Mouse (Mus musculus): ENCODE results near the gene Ttll11. TPM values are rescaled to one million over a fixed set of nuclear protein-coding genes. Genes with fewer than 3 reads are reported as not detected.

Gene Ttll11
- polyA plus RNA-seq, 1 experiment from 2014 or later, result 0.44 TPM

- H3K27ac ChIP-seq (ENCODE audit: low read depth, low read length), result no peak overlapping the region
- no peak for TF ChIP-seq CTCF (IDR thresholded peaks at IDR 0.05; ENCODE audit: low read depth)
- H3K27me3 ChIP-seq (replicated peaks; ENCODE audit: control insufficient read depth, insufficient read depth, low read length), result no peaks in the 10 kb centered on the region
- no peak overlapping the region for H3K9ac ChIP-seq (ENCODE audit: low read depth, low read length)
- H3K9me3 ChIP-seq (ENCODE audit: control insufficient read depth), result no peaks in the 10 kb centered on the region
- WGBS, result 78% methylated on average over 13 of the region's 13 CpGs
- ATAC-seq, result no peak
- H3K36me3 ChIP-seq (ENCODE audit: control insufficient read depth, insufficient read depth), result no peaks in the 10 kb centered on the region
- no peak overlapping the region for H3K4me2 ChIP-seq (replicated peaks; ENCODE audit: low read depth)
- H3K4me1 ChIP-seq (replicated peaks; ENCODE audit: control insufficient read depth, insufficient read depth, low read length), result no peaks in the 10 kb centered on the region
- no peak overlapping the region for H3K4me3 ChIP-seq (ENCODE audit: low read depth, low read length)
Measured at GRCm38 (mm10) chr2:35805881-35806280, 173.8 kb downstream of the Ttll11 start.

- TF ChIP-seq CTCF (IDR thresholded peaks at IDR 0.05; ENCODE audit: low read depth), result no peak
- Histone ChIP-seq H3K36me3 (ENCODE audit: control insufficient read depth, insufficient read depth) (no peaks in the 10 kb centered on the region), H3K27me3 (replicated peaks; ENCODE audit: control insufficient read depth, insufficient read depth, low read length) (no peaks in the 10 kb centered on the region), H3K9ac (ENCODE audit: low read depth, low read length) (no peak overlapping the region), H3K27ac (ENCODE audit: low read depth, low read length) (no peak overlapping the region), H3K4me1 (replicated peaks; ENCODE audit: control insufficient read depth, insufficient read depth, low read length) (no peaks in the 10 kb centered on the region), H3K4me3 (ENCODE audit: low read depth, low read length) (no peak overlapping the region), H3K4me2 (replicated peaks; ENCODE audit: low read depth) (no peak overlapping the region), H3K9me3 (ENCODE audit: control insufficient read depth) (no peaks in the 10 kb centered on the region)
- 82% methylated on average over 11 of the region's 11 CpGs for WGBS
- ATAC-seq, result no peak
Measured at GRCm38 (mm10) chr2:35803095-35803494, 176.6 kb downstream of the Ttll11 start.

GRCm38 (mm10) chr2:35801759-35802158, 178.0 kb downstream of the Ttll11 start:
- Histone ChIP-seq H3K4me2 (replicated peaks; ENCODE audit: low read depth) (no peak overlapping the region), H3K4me3 (ENCODE audit: low read depth, low read length) (no peak overlapping the region), H3K27me3 (replicated peaks; ENCODE audit: control insufficient read depth, insufficient read depth, low read length) (no peaks in the 10 kb centered on the region), H3K9ac (ENCODE audit: low read depth, low read length) (no peak overlapping the region), H3K9me3 (ENCODE audit: control insufficient read depth) (no peaks in the 10 kb centered on the region), H3K36me3 (ENCODE audit: control insufficient read depth, insufficient read depth) (no peaks in the 10 kb centered on the region), H3K27ac (ENCODE audit: low read depth, low read length) (no peak overlapping the region), H3K4me1 (replicated peaks; ENCODE audit: control insufficient read depth, insufficient read depth, low read length) (no peaks in the 10 kb centered on the region)
- 97% methylated on average over 2 of the region's 2 CpGs for WGBS
- no peak for TF ChIP-seq CTCF (IDR thresholded peaks at IDR 0.05; ENCODE audit: low read depth)
- ATAC-seq, result no peak

- no peak overlapping the region for H3K4me2 ChIP-seq (replicated peaks; ENCODE audit: low read depth)
- H3K9ac ChIP-seq (ENCODE audit: low read depth, low read length), result no peak overlapping the region
- H3K27me3 ChIP-seq (replicated peaks; ENCODE audit: control insufficient read depth, insufficient read depth, low read length), result no peaks in the 10 kb centered on the region
- no peak overlapping the region for H3K27ac ChIP-seq (ENCODE audit: low read depth, low read length)
- H3K4me1 ChIP-seq (replicated peaks; ENCODE audit: control insufficient read depth, insufficient read depth, low read length), result no peaks in the 10 kb centered on the region
- no peak overlapping the region for H3K4me3 ChIP-seq (ENCODE audit: low read depth, low read length)
- no peak for TF ChIP-seq CTCF (IDR thresholded peaks at IDR 0.05; ENCODE audit: low read depth)
- H3K9me3 ChIP-seq (ENCODE audit: control insufficient read depth), result no peaks in the 10 kb centered on the region
- H3K36me3 ChIP-seq (ENCODE audit: control insufficient read depth, insufficient read depth), result no peaks in the 10 kb centered on the region
- no peak for ATAC-seq
- 77% methylated on average over 6 of the region's 6 CpGs for WGBS
Measured at GRCm38 (mm10) chr2:35799073-35799472, 180.6 kb downstream of the Ttll11 start.

- Histone ChIP-seq H3K4me3 (ENCODE audit: low read depth, low read length) (no peak overlapping the region), H3K9ac (ENCODE audit: low read depth, low read length) (no peak overlapping the region), H3K27ac (ENCODE audit: low read depth, low read length) (no peak overlapping the region), H3K27me3 (replicated peaks; ENCODE audit: control insufficient read depth, insufficient read depth, low read length) (no peaks in the 10 kb centered on the region), H3K4me2 (replicated peaks; ENCODE audit: low read depth) (no peak overlapping the region), H3K4me1 (replicated peaks; ENCODE audit: control insufficient read depth, insufficient read depth, low read length) (no peaks in the 10 kb centered on the region), H3K9me3 (ENCODE audit: control insufficient read depth) (no peaks in the 10 kb centered on the region), H3K36me3 (ENCODE audit: control insufficient read depth, insufficient read depth) (no peaks in the 10 kb centered on the region)
- no peak for ATAC-seq
- WGBS, result 57% methylated on average over 8 of the region's 8 CpGs
- TF ChIP-seq CTCF (IDR thresholded peaks at IDR 0.05; ENCODE audit: low read depth), result no peak
Measured at GRCm38 (mm10) chr2:35797998-35798397, 181.7 kb downstream of the Ttll11 start.

- 87% methylated on average over 27 of the region's 27 CpGs for WGBS
- TF ChIP-seq CTCF (IDR thresholded peaks at IDR 0.05; ENCODE audit: low read depth), result no peak
- H3K4me3 ChIP-seq (ENCODE audit: low read depth, low read length), result no peak overlapping the region
Measured at GRCm38 (mm10) chr2:35789362-35790326, 190.1 kb downstream of the Ttll11 start.

More at GRCm38 (mm10) chr2:35789362-35790326, 190.1 kb downstream of the Ttll11 start:
- Histone ChIP-seq H3K9me3 (ENCODE audit: control insufficient read depth) (no peaks in the 10 kb centered on the region), H3K4me2 (replicated peaks; ENCODE audit: low read depth) (no peak overlapping the region), H3K4me1 (replicated peaks; ENCODE audit: control insufficient read depth, insufficient read depth, low read length) (no peaks in the 10 kb centered on the region), H3K27me3 (replicated peaks; ENCODE audit: control insufficient read depth, insufficient read depth, low read length) (no peaks in the 10 kb centered on the region), H3K9ac (ENCODE audit: low read depth, low read length) (no peak overlapping the region), H3K36me3 (ENCODE audit: control insufficient read depth, insufficient read depth) (no peaks in the 10 kb centered on the region), H3K27ac (ENCODE audit: low read depth, low read length) (no peak overlapping the region)
- no peak for ATAC-seq
